Mouse (Mus musculus) right cerebral cortex, postnatal 14 days (tissue): ENCODE data around the gene Ccdc182.

Experiments
- DNase-seq: peaks from one replicate; pipeline ENCODE4 v3.0.0; 2022

Ccdc182 gene

DNA sequence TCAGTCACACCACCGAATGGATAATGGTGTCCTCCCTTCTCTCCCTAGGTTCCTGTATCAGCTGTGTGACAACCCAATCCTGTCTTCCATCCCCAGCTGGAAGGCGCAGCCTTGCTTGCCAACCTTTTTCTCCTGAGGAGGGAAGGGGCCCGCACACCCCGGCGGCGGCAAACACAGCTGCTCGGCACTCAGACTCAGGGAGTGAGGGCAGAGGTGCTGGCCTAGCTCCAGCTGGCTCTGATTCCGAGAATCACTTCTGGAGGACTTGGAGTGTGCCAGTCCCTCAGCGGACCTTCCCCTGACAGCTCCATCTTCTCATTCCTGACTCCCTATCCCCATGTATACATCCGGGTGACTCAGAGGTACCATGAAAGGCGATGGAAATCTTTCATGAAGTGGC, 36.9 kb downstream of the Ccdc182 start:
- peak; percentile 54 for DNase-seq

DNA sequence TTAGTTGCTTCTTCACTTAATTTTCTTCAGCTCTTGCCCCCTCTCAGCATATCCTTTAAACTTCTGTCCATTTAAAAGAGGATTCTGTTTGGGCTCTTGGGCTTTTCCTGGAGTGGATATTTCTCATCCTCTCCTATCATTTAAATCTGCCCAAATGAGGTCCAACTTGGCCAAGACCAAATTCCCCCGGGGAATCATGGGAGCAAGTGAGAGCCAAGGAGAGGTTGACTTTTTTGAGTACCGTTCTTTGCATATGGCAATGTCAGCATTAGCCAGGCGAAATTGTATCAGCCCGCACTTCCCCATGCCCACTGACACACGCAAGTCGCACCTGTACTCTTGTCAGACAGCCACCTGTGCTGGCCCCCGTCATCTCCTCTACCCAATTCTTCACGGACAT, 37.9 kb downstream of the Ccdc182 start:
- no peak for DNase-seq

DNA sequence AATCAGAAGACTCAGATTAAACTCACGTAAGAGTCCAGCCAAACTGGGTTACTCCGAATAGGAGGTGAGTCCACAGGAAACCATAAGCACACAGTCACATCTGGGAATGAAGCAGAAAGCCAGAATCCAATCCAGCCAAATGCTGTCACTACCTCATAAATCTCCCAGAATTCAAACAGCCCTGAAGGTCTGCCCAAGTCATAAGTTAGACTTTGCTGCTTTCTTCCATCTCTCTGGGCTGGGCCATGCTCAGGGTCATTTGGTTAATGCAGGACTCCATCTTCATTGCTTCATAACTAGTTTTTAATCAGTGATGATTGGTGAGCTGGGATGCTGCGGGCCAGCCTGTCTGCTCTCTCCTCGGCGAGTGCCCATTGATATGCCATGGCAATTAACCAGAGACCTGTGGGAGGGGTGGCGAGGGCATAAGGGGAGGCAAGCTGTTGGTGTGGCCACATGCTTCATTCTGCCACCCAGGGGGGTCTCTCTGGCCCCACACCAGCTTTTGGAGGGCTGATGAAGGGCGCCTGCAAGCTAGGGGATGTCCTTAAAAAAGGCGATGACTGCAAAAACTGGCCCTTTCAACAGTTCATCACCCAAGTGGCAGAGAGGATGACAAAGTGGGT, 38.6 kb downstream of the Ccdc182 start:
- no peak for DNase-seq

DNA sequence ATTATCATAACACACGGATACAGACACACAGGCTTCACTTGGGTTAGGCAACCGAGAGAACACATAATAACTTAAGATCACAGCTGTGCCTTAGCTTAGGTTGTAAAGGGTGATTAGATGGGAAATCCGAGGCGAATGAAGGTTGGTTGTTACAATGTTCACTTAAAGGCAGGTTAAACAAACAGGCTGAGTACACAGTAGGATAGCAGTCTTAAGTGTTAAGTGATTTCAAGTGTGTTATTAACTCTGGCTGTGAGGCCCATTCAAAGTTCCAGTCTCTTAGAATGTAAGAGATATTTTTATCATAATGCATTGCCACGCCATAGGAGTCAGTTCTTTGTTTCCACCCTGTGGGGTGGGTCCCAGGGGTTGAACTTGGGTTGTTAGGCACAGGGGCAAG, 41.0 kb downstream of the Ccdc182 start:
- DNase-seq = no peak

DNA sequence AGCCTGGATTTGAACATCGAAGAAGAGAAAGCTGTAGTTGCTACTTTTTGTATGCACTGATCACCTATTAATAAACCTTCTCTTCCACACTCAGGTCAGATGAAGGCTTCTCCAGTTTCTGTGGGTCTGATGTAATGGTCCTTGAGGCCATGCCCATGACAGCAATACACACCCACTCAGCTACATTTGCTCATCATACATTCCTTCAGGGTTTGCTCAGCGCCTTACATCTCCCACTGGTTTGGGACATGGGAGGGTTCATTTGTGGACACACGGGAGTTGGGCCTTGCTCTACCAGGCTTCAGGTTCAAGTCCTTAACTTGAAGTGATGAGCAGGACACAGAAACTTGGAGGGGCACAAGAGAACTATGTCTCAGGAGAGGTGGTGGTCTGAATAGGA, 44.1 kb downstream of the Ccdc182 start:
- DNase-seq = no peak
